In genomic region chr13:101719312-101719870, GRCm38 (mm10) we compare ENCODE assay signal across 8 mouse cellular contexts. TPM values are rescaled to one million over a fixed set of nuclear protein-coding genes. Genes with fewer than 3 reads are reported as not detected.
A peak's percentile ranks its signal among the peaks of the same experiment; 100 is the strongest.
DNase-seq lines count a peak whose midpoint lies in the region; ATAC-seq and TF ChIP-seq lines count a peak whose summit lies in the region.

No protein-coding gene starts in this region.

- ATAC-seq in kidney, embryonic 14.5 days (ENCODE audit: low FRiP score, low TSS enrichment): peak; percentile 44; the same call in 1 of the 2 replicates
- ATAC-seq in liver, embryonic 11.5 days (replicated peaks; ENCODE audit: low FRiP score): peak; percentile 50
- no peak; the same call in 1 of the 2 replicates for ATAC-seq in stomach, embryonic 15.5 days (ENCODE audit: insufficient read depth, low FRiP score, low read depth)

- H3K27ac ChIP-seq in embryonic fibroblast, embryonic 13.5 days (ENCODE audit: insufficient read depth, low read length): peak overlapping the region; percentile 86
- no peak overlapping the region for H3K27ac ChIP-seq in heart, embryonic 10.5 days
- H3K27ac ChIP-seq in kidney, embryonic 14.5 days (ENCODE audit: low read depth, low read length): no peak overlapping the region
- H3K27ac ChIP-seq in liver, embryonic 11.5 days (ENCODE audit: low read depth, low read length): no peak overlapping the region
- peak overlapping the region; percentile 76 for H3K27ac ChIP-seq in stomach, embryonic 15.5 days

- DNase-seq in CD4-positive, CD25-positive, alpha-beta regulatory T cell, adult 2 months (ENCODE audit: low read depth, low spot score): peak; percentile 92
- DNase-seq in brain, adult 2 months (ENCODE audit: low read depth, low spot score): peak; percentile 92
- peak; percentile 87 for DNase-seq in heart, embryonic 10.5 days (ENCODE audit: low spot score)
- DNase-seq in liver, embryonic 11.5 days (ENCODE audit: low spot score): peak; percentile 67
- peak; percentile 82 to 83 for DNase-seq in natural killer cell, adult 2 months (ENCODE audit: low spot score in 2 of 2)

- H3K9me3 ChIP-seq in heart, embryonic 10.5 days: no peaks in the 10 kb centered on the region
- H3K9me3 ChIP-seq in kidney, embryonic 14.5 days (ENCODE audit: control insufficient read depth, low read length): no peaks in the 10 kb centered on the region
- H3K9me3 ChIP-seq in liver, embryonic 11.5 days (ENCODE audit: control insufficient read depth, low read length): no peaks in the 10 kb centered on the region
- H3K9me3 ChIP-seq in stomach, embryonic 15.5 days: no peaks in the 10 kb centered on the region

- no peaks in the 10 kb centered on the region for H3K27me3 ChIP-seq in heart, embryonic 10.5 days (ENCODE audit: insufficient read depth, poor library complexity, severe bottlenecking)
- H3K27me3 ChIP-seq in kidney, embryonic 14.5 days (ENCODE audit: control insufficient read depth, insufficient read depth, low read length): no peaks in the 10 kb centered on the region
- H3K27me3 ChIP-seq in liver, embryonic 11.5 days (replicated peaks; ENCODE audit: control insufficient read depth, insufficient read depth, low read length): no peaks in the 10 kb centered on the region
- no peaks in the 10 kb centered on the region for H3K27me3 ChIP-seq in stomach, embryonic 15.5 days (replicated peaks)

- no peak overlapping the region for H3K4me3 ChIP-seq in embryonic fibroblast, embryonic 13.5 days (ENCODE audit: insufficient read depth, low read length)
- peak overlapping the region; percentile 46 for H3K4me3 ChIP-seq in heart, embryonic 10.5 days
- H3K4me3 ChIP-seq in kidney, embryonic 14.5 days (ENCODE audit: low read length): no peak overlapping the region
- peak overlapping the region; percentile 24 for H3K4me3 ChIP-seq in liver, embryonic 11.5 days (ENCODE audit: low read depth, low read length)
- H3K4me3 ChIP-seq in stomach, embryonic 15.5 days (replicated peaks): no peak overlapping the region

- 11% methylated on average over 11 of the region's 11 CpGs for WGBS in heart, embryonic 10.5 days
- WGBS in kidney, embryonic 14.5 days: 9% methylated on average over 11 of the region's 11 CpGs
- 9% methylated on average over 11 of the region's 11 CpGs for WGBS in liver, embryonic 11.5 days
- WGBS in stomach, embryonic 15.5 days: 9% methylated on average over 11 of the region's 11 CpGs

- H3K4me2 ChIP-seq in kidney, embryonic 14.5 days (replicated peaks; ENCODE audit: low read depth, low read length): peak overlapping the region; percentile 26; the same call in 1 of the 2 replicates
- peak overlapping the region; percentile 59 for H3K4me2 ChIP-seq in liver, embryonic 11.5 days
- peak overlapping the region; percentile 24 for H3K4me2 ChIP-seq in stomach, embryonic 15.5 days

- H3K36me3 ChIP-seq in heart, embryonic 10.5 days: no peaks in the 10 kb centered on the region
- H3K36me3 ChIP-seq in kidney, embryonic 14.5 days (ENCODE audit: control insufficient read depth, insufficient read depth, low read length): no peaks in the 10 kb centered on the region
- no peaks in the 10 kb centered on the region for H3K36me3 ChIP-seq in liver, embryonic 11.5 days (ENCODE audit: control insufficient read depth, insufficient read depth, low read length)
- no peaks in the 10 kb centered on the region for H3K36me3 ChIP-seq in stomach, embryonic 15.5 days

- TF ChIP-seq CTCF in embryonic fibroblast, embryonic 13.5 days (IDR thresholded peaks at IDR 0.05; ENCODE audit: borderline replicate concordance, insufficient read depth, low read length): peak; percentile 23; the same call in 1 of the 2 replicates

- peaks cover 35% of the 10 kb centered on the region for H3K4me1 ChIP-seq in embryonic fibroblast, embryonic 13.5 days (ENCODE audit: control insufficient read depth, insufficient read depth, low read length)
- H3K4me1 ChIP-seq in heart, embryonic 10.5 days: peaks cover 5% of the 10 kb centered on the region
- H3K4me1 ChIP-seq in kidney, embryonic 14.5 days (ENCODE audit: control insufficient read depth, insufficient read depth, low read length): peaks cover 19% of the 10 kb centered on the region
- peaks cover 7% of the 10 kb centered on the region for H3K4me1 ChIP-seq in liver, embryonic 11.5 days (replicated peaks; ENCODE audit: control insufficient read depth, insufficient read depth, low read length)
- peaks cover 18% of the 10 kb centered on the region for H3K4me1 ChIP-seq in stomach, embryonic 15.5 days

- TF ChIP-seq POLR2A in embryonic fibroblast, embryonic 13.5 days (IDR thresholded peaks at IDR 0.05; ENCODE audit: low read depth, low read length): no peak

- H3K9ac ChIP-seq in kidney, embryonic 14.5 days (ENCODE audit: low read depth, low read length): no peak overlapping the region
- no peak overlapping the region; the same call in 1 of the 2 replicates for H3K9ac ChIP-seq in liver, embryonic 11.5 days (ENCODE audit: low read depth, low read length)
- H3K9ac ChIP-seq in stomach, embryonic 15.5 days: no peak overlapping the region

RNA-seq across cellular contexts. Expression of gene Pik3r1, which starts 48.6 kb away (rescaled TPM):
- 53.1 and 78.3 TPM in 2 replicates for polyA plus RNA-seq in embryonic fibroblast, embryonic 13.5 days (2011; ENCODE audit: insufficient read length, low read depth, missing spikeins)
- polyA plus RNA-seq in heart, embryonic 10.5 days (2016; fragmentation: Nextera tagmentation; extraction: Ambion mirVana): 13.6 and 14.4 TPM in 2 replicates
- 34.9 and 63.2 TPM in 2 replicates for polyA plus RNA-seq in kidney, embryonic 14.5 days (2014; fragmentation: Nextera tagmentation; extraction: Ambion mirVana)
- 18.7 and 21.5 TPM in 2 replicates for polyA plus RNA-seq in liver, embryonic 11.5 days (2014; fragmentation: Nextera tagmentation; extraction: Ambion mirVana)
- polyA plus RNA-seq in stomach, embryonic 15.5 days (2015; fragmentation: Nextera tagmentation; extraction: Ambion mirVana): 49.6 and 55.0 TPM in 2 replicates

Comparison
In these comparisons a context has a peak if more than half of its experiments do, and no peak if none do; other contexts are left out.
1. H3K27ac ChIP-seq: peak in embryonic fibroblast, embryonic 13.5 days (single experiment) and stomach, embryonic 15.5 days (single experiment); none in heart, embryonic 10.5 days (single experiment), kidney, embryonic 14.5 days (single experiment) and liver, embryonic 11.5 days (single experiment).
2. H3K4me3 ChIP-seq: peak in heart, embryonic 10.5 days (single experiment) and liver, embryonic 11.5 days (single experiment); none in embryonic fibroblast, embryonic 13.5 days (single experiment), kidney, embryonic 14.5 days (single experiment) and stomach, embryonic 15.5 days (single experiment).
3. Peak in every context shown above with its lines, with median percentiles within 50 percentile points of each other: DNase-seq and H3K4me2 ChIP-seq.